Mouse (Mus musculus) midbrain, embryonic 12.5 days (tissue): ENCODE measurements at regions not wholly inside any gene's neighbourhood (a gene's known extent, or its start where the extent isn't known, plus 50 kb on each side); places are given as distances from the start of the nearest gene placed in this dataset.

Experiments
- ATAC-seq: fragments of 200-750 bp; cut with Nextera tagmentation; 2 replicates; pipeline ENCODE4 v1.8.0; 2017; ENCODE audit warnings: low read depth, moderate TSS enrichment, moderate library complexity; ENCODE audit not compliant: low FRiP score
- H3K27ac ChIP-seq: fragments of 300-500 bp; sonication (generic); replicated peaks from 2 replicates; pipeline ENCODE4 v1.5.1; 2016; ENCODE audit warnings: mild to moderate bottlenecking
- H3K27me3 ChIP-seq: fragments of 300-500 bp; sonication (generic); 2 replicates; pipeline ENCODE4 v1.6.1; 2016; ENCODE audit warnings: mild to moderate bottlenecking
- H3K36me3 ChIP-seq: fragments of 300-500 bp; sonication (generic); 2 replicates; pipeline ENCODE4 v1.6.1; 2016
- H3K4me1 ChIP-seq: fragments of 300-500 bp; sonication (generic); 2 replicates; pipeline ENCODE4 v1.6.1; 2016
- H3K4me2 ChIP-seq: fragments of 300-500 bp; sonication (generic); replicated peaks from 2 replicates; pipeline ENCODE4 v1.6.1; 2016; ENCODE audit warnings: mild to moderate bottlenecking, moderate library complexity
- H3K4me3 ChIP-seq: fragments of 300-500 bp; sonication (generic); 2 replicates; pipeline ENCODE4 v1.5.1; 2016; ENCODE audit warnings: mild to moderate bottlenecking
- H3K9ac ChIP-seq: fragments of 300-500 bp; sonication (generic); replicated peaks from 2 replicates; pipeline ENCODE4 v1.6.1; 2016; ENCODE audit warnings: mild to moderate bottlenecking, moderate library complexity
- H3K9me3 ChIP-seq: fragments of 300-500 bp; sonication (generic); 2 replicates; pipeline ENCODE4 v1.6.1; 2016; ENCODE audit warnings: mild to moderate bottlenecking
- whole genome bisulfite sequencing: fragments of 180-500 bp; shearing (Covaris S2); methylation state at CpG from one replicate; pipeline ENCODE4 v1.1.7; 2016; 5-methylcytosine and 5-hydroxymethylcytosine counted together

DNA sequence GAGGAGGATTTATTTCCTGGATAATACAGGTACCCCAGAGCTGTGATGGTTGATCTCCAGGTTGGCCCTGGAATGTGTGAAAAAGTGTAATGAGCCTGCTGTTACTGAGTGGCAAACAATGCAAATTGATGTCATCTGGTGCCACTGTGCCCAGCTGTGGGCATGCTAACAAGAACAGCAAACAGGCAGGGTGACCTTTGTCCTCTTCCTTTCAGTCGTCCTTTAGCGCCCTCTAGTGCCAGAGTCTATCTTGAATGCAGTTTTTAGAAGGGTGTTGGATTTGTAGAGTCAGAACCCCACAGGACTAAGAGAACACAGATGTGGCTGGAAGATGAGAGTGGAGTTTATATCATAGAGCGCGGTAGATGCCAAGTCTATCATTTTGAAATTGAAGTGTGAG lies 164.3 kb downstream of the Sdhaf3 start:
- ATAC-seq, result 0 out of 2 replicates have a peak, but pooled peaks have one; percentile 27
- Histone ChIP-seq H3K9ac (no peak overlapping the region), H3K27me3 (no peaks in the 10 kb centered on the region), H3K27ac (no peak overlapping the region), H3K4me1 (no peaks in the 10 kb centered on the region), H3K36me3 (no peaks in the 10 kb centered on the region), H3K4me2 (no peak overlapping the region), H3K9me3 (no peaks in the 10 kb centered on the region), H3K4me3 (no peak overlapping the region)
- WGBS, result 23% methylated on average over 4 of the region's 4 CpGs

DNA sequence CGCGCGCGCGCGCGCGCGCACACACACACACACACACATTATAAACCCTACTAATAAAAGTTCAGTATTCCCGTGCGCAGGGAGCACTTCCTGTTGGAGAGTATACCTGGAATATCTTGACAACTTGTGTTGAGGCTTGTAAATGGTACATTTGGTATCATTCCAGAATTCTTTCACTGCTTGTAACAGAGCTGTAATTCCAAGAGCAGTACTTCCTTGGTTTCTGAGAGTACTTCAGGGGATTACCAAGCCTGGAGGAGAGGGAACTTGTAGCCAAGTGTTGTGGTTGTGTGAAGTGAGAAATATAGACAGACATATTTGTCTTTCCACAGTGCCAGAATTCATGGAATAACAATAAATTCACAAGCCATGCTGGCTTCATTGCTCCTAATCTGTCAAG lies 177.2 kb downstream of the Sdhaf3 start:
- no peak overlapping the region for H3K4me2 ChIP-seq
- no peak for ATAC-seq
- WGBS, result 96% methylated on average over 7 of the region's 11 CpGs

DNA sequence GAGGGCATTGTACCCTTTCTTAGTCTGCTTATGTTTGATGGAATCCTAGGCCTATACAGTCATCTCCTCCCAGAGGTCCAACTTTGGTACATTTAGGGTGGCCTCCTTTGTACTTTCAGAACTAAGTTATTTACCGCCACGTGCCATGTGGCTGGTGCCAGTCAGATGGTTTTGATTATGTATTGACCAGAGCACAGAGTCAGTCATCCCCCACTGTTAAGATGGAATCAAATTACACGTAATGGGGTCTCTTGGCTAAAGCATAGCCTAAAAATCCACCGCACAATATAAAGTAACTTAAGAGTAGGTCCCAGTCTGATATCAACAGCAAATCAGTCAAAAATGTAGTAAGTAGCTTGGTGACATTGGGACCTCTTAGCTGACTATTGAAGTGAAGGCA lies 178.3 kb downstream of the Sdhaf3 start:
- H3K9me3 ChIP-seq, result no peaks in the 10 kb centered on the region

More for the DNA sequence above, 177.2 kb downstream of the Sdhaf3 start:
- Histone ChIP-seq H3K27ac (no peak overlapping the region), H3K9me3 (no peaks in the 10 kb centered on the region), H3K27me3 (no peaks in the 10 kb centered on the region), H3K9ac (no peak overlapping the region), H3K4me3 (no peak overlapping the region), H3K4me1 (no peaks in the 10 kb centered on the region), H3K36me3 (no peaks in the 10 kb centered on the region)

DNA sequence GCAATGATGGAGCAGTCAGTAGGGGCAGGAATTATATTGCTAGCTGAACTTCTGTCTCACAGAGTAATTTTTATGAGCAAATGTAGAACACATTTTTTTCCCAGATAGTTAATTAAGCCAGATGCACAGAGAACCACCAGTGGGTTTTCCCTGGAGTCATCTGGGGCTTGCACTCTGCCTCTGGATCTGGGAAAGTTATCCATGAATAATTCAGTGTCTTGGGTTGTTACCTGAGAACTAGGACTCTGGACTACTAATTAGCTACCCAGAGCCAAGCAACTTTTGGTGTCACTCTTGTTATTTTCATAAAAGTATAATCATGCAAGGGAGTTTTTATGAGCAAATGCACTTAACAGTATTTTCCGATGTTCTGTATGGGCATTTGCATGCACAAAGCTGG lies 179.1 kb downstream of the Sdhaf3 start:
- Histone ChIP-seq H3K4me2 (no peak overlapping the region), H3K9ac (no peak overlapping the region), H3K27ac (no peak overlapping the region), H3K27me3 (no peaks in the 10 kb centered on the region), H3K36me3 (no peaks in the 10 kb centered on the region), H3K9me3 (no peaks in the 10 kb centered on the region), H3K4me3 (no peak overlapping the region), H3K4me1 (no peaks in the 10 kb centered on the region)
- WGBS, result 91% methylated on average over 1 of the region's 1 CpGs
- ATAC-seq, result no peak

More for the DNA sequence above, 178.3 kb downstream of the Sdhaf3 start:
- no peaks in the 10 kb centered on the region for H3K4me1 ChIP-seq
- H3K4me3 ChIP-seq, result no peak overlapping the region
- no peak overlapping the region for H3K9ac ChIP-seq
- no peak overlapping the region for H3K4me2 ChIP-seq
- H3K36me3 ChIP-seq, result no peaks in the 10 kb centered on the region
- no peak overlapping the region for H3K27ac ChIP-seq
- no peaks in the 10 kb centered on the region for H3K27me3 ChIP-seq
- WGBS, result 81% methylated on average over 4 of the region's 4 CpGs
- ATAC-seq, result no peak

DNA sequence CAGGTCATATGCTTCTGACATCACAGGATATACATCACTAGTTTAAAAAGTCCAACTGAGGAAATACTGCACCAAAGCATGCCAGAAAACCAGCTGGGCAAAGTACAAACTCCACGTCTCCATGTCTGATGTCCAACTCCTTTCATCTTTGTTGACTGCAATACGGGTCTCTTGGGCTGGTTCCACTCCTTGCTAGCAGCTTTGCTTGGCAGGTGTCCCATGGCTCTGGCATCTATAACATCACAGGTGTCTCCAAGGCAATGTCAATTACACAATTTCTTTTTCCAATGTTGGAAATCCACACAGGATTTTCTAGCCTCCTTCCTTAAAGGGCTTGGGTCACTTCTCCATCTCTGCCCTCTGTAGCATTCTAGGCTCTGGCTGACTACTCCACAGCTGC lies 225.9 kb downstream of the Sdhaf3 start:
- 85% methylated on average over 2 of the region's 2 CpGs for WGBS
- H3K27ac ChIP-seq, result no peak overlapping the region
- ATAC-seq, result no peak
- no peaks in the 10 kb centered on the region for H3K36me3 ChIP-seq
- no peaks in the 10 kb centered on the region for H3K4me1 ChIP-seq
- H3K27me3 ChIP-seq, result no peaks in the 10 kb centered on the region
- H3K9me3 ChIP-seq, result no peaks in the 10 kb centered on the region
- H3K4me2 ChIP-seq, result no peak overlapping the region
- H3K4me3 ChIP-seq, result no peak overlapping the region
- H3K9ac ChIP-seq, result no peak overlapping the region

DNA sequence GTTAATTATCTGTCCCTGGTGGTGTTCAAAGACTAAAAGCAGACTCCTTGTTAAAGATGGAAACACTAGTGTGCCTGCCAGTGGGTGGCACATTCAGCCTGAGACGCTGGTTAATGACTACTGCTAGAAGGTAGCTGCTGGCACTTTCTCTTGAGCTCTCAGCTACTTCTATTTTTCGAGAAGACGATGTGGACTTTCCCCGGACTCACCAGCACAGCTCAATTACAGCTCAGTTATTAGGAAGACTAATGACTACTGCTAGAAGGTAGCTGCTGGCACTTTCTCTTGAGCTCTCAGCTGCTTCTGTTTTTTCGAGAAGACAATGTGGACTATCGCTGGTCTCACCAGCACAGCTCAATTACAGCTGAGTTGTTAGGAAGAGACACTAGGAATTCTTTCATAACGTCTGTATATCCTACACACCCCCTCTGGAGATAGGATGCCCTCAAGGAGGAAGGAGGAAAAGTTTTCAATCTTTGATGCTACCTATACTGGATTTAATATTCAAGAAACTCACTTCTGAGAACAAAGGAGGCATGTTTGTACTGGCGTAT lies 243.3 kb downstream of the Sdhaf3 start:
- WGBS, result 70% methylated on average over 8 of the region's 8 CpGs
- Histone ChIP-seq H3K36me3 (no peaks in the 10 kb centered on the region), H3K9ac (no peak overlapping the region), H3K4me3 (no peak overlapping the region), H3K9me3 (no peaks in the 10 kb centered on the region), H3K27ac (no peak overlapping the region), H3K27me3 (no peaks in the 10 kb centered on the region), H3K4me1 (no peaks in the 10 kb centered on the region), H3K4me2 (no peak overlapping the region)
- ATAC-seq, result no peak

DNA sequence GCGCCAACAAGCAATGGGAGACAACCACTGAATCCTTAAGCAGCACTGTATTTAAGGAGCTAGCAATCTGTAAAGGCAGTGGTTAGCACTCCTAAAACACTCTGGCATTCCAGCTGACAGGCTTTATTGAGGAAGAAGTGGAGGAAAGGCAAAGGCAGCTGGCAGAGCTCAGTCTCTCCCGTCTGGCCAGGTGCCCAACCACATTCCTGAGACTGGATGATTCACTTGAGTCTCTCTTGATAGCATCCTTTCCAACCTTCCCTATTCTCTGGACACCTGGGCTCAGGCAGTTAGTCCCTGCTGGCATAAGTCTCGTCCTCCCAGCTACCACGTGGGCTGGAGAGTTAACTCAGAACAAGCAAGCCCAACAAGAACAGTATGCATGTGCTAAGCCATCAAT lies 260.1 kb downstream of the Sdhaf3 start:
- no peak overlapping the region for H3K27ac ChIP-seq
- no peak overlapping the region for H3K4me2 ChIP-seq
- no peaks in the 10 kb centered on the region for H3K4me1 ChIP-seq
- no peaks in the 10 kb centered on the region for H3K36me3 ChIP-seq
- no peaks in the 10 kb centered on the region for H3K27me3 ChIP-seq
- 77% methylated on average over 4 of the region's 4 CpGs for WGBS
- H3K9ac ChIP-seq, result no peak overlapping the region
- H3K4me3 ChIP-seq, result no peak overlapping the region
- ATAC-seq, result no peak
- no peaks in the 10 kb centered on the region for H3K9me3 ChIP-seq

DNA sequence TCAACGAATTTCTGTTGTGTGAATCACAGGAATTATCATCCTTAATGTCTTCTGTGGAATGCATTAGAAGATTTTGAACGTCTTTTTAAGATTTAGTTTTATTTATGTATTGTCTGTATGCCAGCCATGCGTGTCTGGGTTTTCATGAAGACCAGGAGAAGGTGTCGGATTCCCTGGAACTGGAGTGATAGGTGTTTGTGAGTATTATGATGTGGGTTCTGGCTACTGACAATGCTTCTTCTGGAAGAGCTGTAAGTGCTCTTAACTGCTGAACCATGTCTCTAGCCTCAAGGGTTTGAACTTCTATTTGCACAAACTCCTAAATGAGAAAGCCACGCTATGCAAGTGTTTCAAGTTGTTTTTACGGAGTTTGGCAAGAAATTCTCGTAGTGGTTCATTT lies 296.5 kb downstream of the Sdhaf3 start:
- no peak overlapping the region for H3K27ac ChIP-seq
- no peak for ATAC-seq
- H3K4me3 ChIP-seq, result no peak overlapping the region
- no peaks in the 10 kb centered on the region for H3K9me3 ChIP-seq
- WGBS, result 69% methylated on average over 7 of the region's 7 CpGs
- H3K36me3 ChIP-seq, result no peaks in the 10 kb centered on the region
- H3K4me2 ChIP-seq, result no peak overlapping the region
- no peak overlapping the region for H3K9ac ChIP-seq
- no peaks in the 10 kb centered on the region for H3K27me3 ChIP-seq
- no peaks in the 10 kb centered on the region for H3K4me1 ChIP-seq

DNA sequence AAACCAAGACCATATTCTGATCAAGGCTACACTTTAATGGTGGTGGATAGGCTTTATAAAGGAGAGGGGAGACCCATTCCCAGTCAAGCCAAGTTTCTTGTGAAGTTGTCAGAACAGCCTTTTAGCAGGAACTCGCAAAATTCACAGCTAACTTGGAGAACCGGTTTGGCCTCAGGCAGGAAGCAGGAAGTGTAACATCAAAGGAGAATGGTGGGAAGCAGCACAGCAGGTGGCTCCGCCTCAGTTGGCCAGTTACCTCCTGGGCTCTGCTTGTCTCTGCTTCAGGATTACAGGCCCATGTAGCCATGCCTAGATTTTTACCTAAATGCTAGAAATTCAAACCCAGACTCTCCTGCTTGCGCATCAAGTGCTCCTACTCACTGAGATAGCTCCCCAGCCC lies 277.2 kb upstream of the Tac1 start:
- Histone ChIP-seq H3K9me3 (no peaks in the 10 kb centered on the region), H3K27ac (no peak overlapping the region), H3K4me1 (no peaks in the 10 kb centered on the region), H3K27me3 (no peaks in the 10 kb centered on the region), H3K4me3 (no peak overlapping the region), H3K36me3 (no peaks in the 10 kb centered on the region), H3K9ac (no peak overlapping the region), H3K4me2 (no peak overlapping the region)
- WGBS, result 51% methylated on average over 4 of the region's 4 CpGs
- no peak for ATAC-seq

DNA sequence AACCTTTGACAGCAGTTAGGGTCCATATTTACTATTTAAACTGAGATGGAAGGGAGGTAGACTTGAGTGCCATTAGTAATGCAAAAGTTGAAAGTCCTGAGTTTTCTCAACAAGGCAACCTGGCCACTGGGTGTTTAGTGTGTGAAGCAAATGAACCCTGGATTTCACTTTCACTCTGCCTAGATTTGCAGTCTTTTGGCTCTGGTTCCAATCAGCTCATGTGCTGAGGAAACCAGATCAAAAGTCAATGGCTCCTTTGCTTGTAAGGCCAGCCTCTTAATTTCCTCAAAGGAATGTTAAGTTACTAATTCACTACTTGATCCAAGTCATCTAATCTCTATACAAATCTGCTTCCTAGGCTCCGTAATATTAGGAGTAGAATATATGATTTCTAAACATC lies 247.7 kb upstream of the Tac1 start:
- no peak overlapping the region for H3K4me3 ChIP-seq
- no peaks in the 10 kb centered on the region for H3K27me3 ChIP-seq
- no peak overlapping the region for H3K9ac ChIP-seq
- H3K27ac ChIP-seq, result no peak overlapping the region
- no peaks in the 10 kb centered on the region for H3K4me1 ChIP-seq
- WGBS, result 94% methylated on average over 1 of the region's 1 CpGs
- no peak overlapping the region for H3K4me2 ChIP-seq
- no peaks in the 10 kb centered on the region for H3K36me3 ChIP-seq
- ATAC-seq, result no peak
- H3K9me3 ChIP-seq, result no peaks in the 10 kb centered on the region

DNA sequence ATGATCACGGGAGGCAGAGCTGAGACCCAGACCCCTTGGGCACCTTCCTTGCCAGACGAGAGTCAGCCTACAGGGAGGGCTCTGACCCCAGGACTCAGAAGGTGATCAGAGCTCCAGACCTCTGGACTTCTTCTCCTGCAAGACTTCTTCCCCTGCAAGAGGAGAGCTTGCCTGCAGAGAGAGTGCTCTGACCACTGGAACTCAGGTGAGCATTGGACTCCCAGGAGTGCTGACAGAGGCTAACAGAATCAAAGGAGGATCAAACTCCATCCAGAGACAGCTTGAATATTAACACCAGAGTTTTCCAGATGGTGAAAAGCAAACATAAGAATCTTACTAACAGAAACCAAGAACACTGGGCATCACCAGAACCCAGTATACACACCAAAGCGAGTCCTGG lies 241.2 kb upstream of the Tac1 start:
- no peak overlapping the region for H3K4me2 ChIP-seq
- no peaks in the 10 kb centered on the region for H3K27me3 ChIP-seq
- no peak overlapping the region for H3K9ac ChIP-seq
- H3K36me3 ChIP-seq, result no peaks in the 10 kb centered on the region
- 78% methylated on average over 3 of the region's 3 CpGs for WGBS
- H3K27ac ChIP-seq, result no peak overlapping the region
- H3K4me1 ChIP-seq, result no peaks in the 10 kb centered on the region
- no peaks in the 10 kb centered on the region for H3K9me3 ChIP-seq
- ATAC-seq, result no peak
- H3K4me3 ChIP-seq, result no peak overlapping the region

DNA sequence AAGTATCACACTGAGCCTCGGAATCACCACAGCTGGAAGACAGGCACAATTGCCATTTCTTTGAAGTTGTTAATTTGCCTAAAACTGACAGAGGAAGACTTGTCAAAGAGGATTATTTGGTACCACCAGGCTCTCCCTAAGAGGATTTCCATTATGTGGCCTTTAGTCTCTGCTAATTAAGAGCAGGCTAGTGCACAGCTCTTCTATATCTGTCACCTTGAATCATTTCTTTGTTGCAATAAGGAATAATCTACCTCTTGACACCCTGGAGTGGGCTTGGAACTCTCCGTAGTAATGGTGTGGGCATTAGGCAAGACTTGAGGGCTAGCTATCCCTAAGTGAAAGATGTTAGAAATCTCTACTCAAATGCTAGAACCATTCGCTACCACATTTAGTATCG lies 227.7 kb upstream of the Tac1 start:
- H3K4me1 ChIP-seq, result no peaks in the 10 kb centered on the region
- H3K27ac ChIP-seq, result no peak overlapping the region
- no peaks in the 10 kb centered on the region for H3K27me3 ChIP-seq
- 30% methylated on average over 4 of the region's 4 CpGs for WGBS
- no peak overlapping the region for H3K4me3 ChIP-seq
- peak; percentile 70 for ATAC-seq
- no peak overlapping the region for H3K9ac ChIP-seq
- H3K9me3 ChIP-seq, result no peaks in the 10 kb centered on the region
- H3K36me3 ChIP-seq, result no peaks in the 10 kb centered on the region
- H3K4me2 ChIP-seq, result no peak overlapping the region

DNA sequence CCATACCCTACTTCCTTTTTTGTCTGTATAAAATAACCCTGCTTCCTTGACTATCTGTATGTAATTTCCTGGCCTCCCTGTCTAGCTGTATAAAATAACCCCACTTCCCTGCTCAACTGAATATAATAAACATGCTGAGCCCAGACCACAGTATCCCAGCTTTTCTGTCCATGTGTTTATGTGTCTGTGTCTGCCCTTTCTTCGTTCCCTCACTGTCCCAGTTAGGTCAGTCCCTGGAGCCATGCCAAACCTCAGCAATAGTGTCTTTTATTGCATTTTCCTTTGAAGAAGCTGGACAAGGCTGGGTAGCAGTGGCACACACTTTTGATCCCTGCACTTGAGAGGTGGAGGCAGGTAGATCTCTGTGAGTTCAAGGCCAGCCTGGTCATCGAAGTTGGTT lies 198.0 kb upstream of the Tac1 start:
- no peak overlapping the region for H3K4me3 ChIP-seq
- WGBS, result 76% methylated on average over 2 of the region's 2 CpGs
- H3K4me2 ChIP-seq, result no peak overlapping the region
- no peaks in the 10 kb centered on the region for H3K4me1 ChIP-seq
- no peak overlapping the region for H3K27ac ChIP-seq
- H3K9ac ChIP-seq, result no peak overlapping the region
- no peak for ATAC-seq
- no peaks in the 10 kb centered on the region for H3K9me3 ChIP-seq
- no peaks in the 10 kb centered on the region for H3K27me3 ChIP-seq
- no peaks in the 10 kb centered on the region for H3K36me3 ChIP-seq
